Mouse (Mus musculus): ENCODE data around the gene Wrnip1.

- TF ChIP-seq CTCF (IDR thresholded peaks at IDR 0.05; ENCODE audit: low read depth, low read length) = no peak
- TF ChIP-seq GATA1 (IDR thresholded peaks at IDR 0.05; ENCODE audit: borderline replicate concordance, low read length) = no peak
- no peak for TF ChIP-seq TAL1 (conservative IDR thresholded peaks at IDR 0.05; ENCODE audit: low read depth, low read length)
- no peak for TF ChIP-seq POLR2AphosphoS5 (IDR thresholded peaks at IDR 0.05; ENCODE audit: insufficient replicate concordance, low read depth, low read length)
- no peak for TF ChIP-seq GATA2 (IDR thresholded peaks at IDR 0.05; ENCODE audit: borderline replicate concordance, low read depth, low read length)
Observed at GRCm38 (mm10) chr13:32849531-32850123, 47.8 kb downstream of the Wrnip1 start.
